Mouse (Mus musculus) lung, postnatal 4 days (tissue): Measurements from ENCODE around the gene Spata13.
A peak's percentile ranks its signal among the peaks of the same experiment; 100 is the strongest.

Experiments
- DNase-seq, 2 experiments: peaks; one replicate each; pipeline ENCODE4 v3.0.0; 2021

The Spata13 gene

GRCm38 (mm10) chr14:60721938-60722337, 88.1 kb downstream of the Spata13 start:
- DNase-seq: no peak

DNA sequence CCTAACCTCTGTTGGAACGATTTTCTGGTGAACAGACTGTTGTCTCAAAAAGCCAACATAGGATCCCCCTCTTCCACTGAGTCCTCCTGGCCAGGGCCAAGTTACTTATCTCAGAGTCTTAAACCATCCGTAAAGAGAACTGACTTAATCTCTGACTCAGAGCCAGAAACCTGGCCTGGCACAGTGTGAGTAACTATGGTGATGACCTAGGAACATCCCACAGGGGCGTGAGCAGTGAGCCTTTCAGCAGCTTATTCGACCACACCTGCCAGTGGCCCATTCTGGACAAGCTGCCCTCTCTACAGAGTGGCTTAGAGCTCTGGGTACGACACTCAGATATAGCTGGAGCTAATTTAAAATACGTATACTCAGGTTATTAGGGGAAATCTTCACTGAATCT, 92.3 kb downstream of the Spata13 start:
- DNase-seq: no peak

DNA sequence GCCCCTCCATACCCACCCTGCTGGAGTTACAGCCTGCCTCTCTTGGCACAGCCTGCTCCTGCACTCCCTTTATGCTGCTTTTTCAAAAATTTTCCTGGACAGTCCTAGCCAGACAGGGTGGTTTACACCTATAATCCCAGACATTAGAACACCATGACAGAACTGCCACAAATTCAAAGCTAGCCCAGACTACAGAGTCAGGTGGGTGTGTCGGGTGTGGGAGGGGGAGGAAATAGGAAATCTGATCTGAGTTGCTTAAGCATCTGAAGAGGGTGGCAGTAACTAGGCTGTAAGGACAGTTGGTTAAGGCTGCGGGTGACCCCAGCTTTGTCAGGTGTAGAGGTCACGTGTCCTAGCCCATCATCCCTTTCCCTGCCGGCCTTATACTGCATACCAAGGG, 93.3 kb downstream of the Spata13 start:
- no peak for DNase-seq

- no peak for DNase-seq
Observed at GRCm38 (mm10) chr14:60732081-60732480, 98.3 kb downstream of the Spata13 start.

DNA sequence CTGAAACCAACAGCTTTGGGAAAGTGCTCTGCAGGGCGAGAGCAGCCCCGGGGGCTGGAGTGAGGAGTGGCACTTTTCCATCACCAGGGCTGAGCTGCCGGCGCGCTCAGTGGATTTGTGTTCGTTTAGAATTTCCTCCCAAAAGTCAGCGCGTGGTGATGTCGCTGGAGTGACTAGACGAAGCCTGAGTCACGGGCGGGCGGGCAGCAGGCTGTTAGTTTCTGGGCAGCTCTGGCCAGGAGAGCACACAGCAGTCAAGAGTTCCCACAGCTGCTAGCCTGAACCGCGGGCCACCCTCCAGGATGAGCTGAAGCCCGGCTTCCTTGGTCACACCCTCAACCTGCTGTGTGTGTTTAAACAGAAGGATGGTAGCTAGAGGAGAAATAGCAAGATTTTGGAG, 99.0 kb downstream of the Spata13 start:
- peak; percentile 65 to 72 for DNase-seq

GRCm38 (mm10) chr14:60733706-60734105, 99.9 kb downstream of the Spata13 start:
- no peak for DNase-seq

- no peak for DNase-seq
Observed at GRCm38 (mm10) chr14:60735206-60735605, 101.4 kb downstream of the Spata13 start.

- no peak for DNase-seq
Observed at GRCm38 (mm10) chr14:60735848-60736547, 102.2 kb downstream of the Spata13 start.

DNA sequence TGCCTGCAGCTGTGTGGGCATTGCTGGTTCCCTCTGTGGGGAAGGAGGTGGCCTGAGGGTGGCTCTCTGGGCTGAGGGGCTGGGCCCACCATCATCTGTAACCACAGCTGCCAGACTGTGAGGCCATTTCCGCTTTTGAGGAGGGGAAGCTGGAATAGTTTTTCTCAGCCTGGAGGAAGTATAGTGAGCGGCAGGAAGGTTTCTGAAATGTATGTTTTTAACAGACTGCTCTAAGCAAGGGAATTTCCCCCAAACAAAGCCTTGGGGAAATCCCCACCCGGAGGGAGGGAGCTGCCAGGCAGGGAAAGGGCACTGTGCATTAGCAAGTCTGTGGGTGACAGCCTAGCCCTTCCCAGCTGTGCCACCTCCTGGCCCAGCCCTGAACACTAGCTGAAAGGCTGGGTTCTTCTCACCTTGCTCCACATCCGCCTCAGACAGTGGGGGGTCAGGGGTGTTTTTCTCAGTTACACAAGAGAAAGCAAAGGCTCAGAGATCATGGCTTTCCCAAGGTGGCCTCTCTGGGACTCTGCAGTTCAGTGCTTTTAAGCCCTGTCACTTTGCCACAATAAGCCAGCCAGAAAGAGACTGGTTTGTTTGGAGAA, 102.9 kb downstream of the Spata13 start:
- DNase-seq: peak; percentile 78 to 79

- no peak for DNase-seq
Observed at GRCm38 (mm10) chr14:60737202-60737611, 103.4 kb downstream of the Spata13 start.

DNA sequence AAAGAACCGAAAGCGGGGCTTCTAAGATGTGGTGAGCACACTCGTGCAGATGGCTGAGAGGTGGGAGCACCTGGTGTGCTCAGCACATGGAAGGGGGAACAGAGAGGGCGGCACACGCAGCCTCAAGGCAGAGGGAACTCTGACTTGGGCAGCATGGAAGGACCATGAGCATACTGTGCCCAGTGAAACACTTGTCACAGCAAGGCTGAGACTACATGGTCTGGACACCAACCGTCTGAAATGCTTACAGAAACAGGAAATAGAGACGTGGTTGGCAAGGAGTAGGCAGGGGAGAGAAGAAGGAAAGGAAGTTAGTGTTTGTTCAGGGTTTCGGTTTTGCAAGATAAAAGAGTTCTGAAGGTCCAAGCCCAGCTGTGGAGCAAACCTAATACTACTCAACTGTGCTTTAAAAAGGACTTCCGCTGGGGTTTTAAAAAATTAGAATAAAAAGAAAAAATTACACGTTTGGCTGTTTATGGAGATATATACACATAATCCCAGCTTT, 104.7 kb downstream of the Spata13 start:
- DNase-seq: peak in 1 of 2 experiments; percentile 47

DNA sequence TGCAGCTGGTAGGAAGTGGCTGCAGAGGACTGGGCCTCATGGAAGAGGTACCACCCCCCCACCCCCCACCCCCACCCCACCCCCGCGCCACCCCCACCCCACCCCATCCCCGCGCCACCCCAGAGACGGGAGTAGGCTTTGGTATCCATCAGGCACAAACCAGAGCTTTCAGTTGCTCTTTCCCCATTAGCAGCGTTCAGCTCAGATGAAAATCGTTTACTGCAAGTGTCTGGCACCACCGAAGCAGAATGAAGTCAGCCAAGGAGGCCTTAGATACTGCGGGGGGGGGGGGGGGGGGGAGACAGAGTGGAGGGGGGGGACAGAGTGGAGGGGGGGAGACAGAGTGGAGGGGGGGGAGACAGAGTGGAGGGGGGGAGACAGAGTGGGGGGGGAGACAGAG, 105.4 kb downstream of the Spata13 start:
- DNase-seq: no peak

GRCm38 (mm10) chr14:60739616-60740015, 105.8 kb downstream of the Spata13 start:
- DNase-seq: no peak

- DNase-seq: no peak
Observed at GRCm38 (mm10) chr14:60740507-60740906, 106.7 kb downstream of the Spata13 start.

GRCm38 (mm10) chr14:60741033-60741432, 107.2 kb downstream of the Spata13 start:
- DNase-seq: no peak

GRCm38 (mm10) chr14:60741490-60741981, 107.7 kb downstream of the Spata13 start:
- DNase-seq: peak; percentile 70 to 80

- DNase-seq: no peak
Observed at GRCm38 (mm10) chr14:60743681-60744080, 109.9 kb downstream of the Spata13 start.

GRCm38 (mm10) chr14:60745201-60745600, 111.4 kb downstream of the Spata13 start:
- DNase-seq: peak in 1 of 2 experiments; percentile 60

DNA sequence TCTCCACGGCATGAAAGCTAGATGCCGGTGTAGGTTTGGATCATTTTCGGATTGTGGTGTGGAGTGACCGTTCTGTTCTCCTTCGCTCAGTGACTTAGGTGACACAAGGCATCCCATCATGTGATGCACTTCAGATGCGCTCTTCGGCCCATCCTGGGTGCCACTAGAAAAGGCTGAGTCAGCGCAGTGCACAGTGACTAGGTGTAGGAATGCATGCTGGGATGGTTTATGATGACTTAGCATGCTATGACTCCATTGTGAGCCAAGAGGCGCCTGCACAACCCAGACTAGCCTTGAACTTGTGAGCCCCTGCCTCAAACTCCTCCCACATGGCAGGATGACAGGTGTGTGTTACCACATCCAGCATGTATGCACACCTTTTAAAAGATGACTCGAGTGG, 112.3 kb downstream of the Spata13 start:
- no peak for DNase-seq

GRCm38 (mm10) chr14:60747154-60747870, 113.5 kb downstream of the Spata13 start:
- no peak for DNase-seq

DNA sequence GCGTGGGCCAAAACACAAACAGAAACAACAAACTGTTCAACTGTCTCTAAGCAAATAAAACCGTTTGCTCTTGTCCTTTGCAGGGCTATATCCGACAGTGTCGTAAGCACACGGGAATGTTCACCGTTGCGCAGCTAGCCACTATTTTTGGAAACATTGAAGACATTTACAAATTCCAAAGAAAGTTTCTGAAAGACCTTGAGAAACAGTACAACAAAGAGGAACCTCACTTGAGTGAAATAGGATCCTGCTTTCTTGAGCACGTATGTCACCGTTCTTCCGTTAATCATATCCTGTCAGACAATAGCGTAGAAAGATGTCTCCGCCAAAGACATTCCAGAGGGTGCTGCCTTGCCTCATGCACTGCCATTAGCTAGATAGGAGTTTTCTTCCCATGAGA, 116.1 kb downstream of the Spata13 start:
- DNase-seq: no peak

GRCm38 (mm10) chr14:60751581-60751980, 117.8 kb downstream of the Spata13 start:
- no peak for DNase-seq
